Mouse (Mus musculus): ENCODE results near the gene Gm10340. TPM values are rescaled to one million over a fixed set of nuclear protein-coding genes. Genes with fewer than 3 reads are reported as not detected.
"Not testable (repeated sequence)": the region's sequence is repeated elsewhere in the genome, so short reads cannot be mapped to it uniquely, and the experiment has no call there.

Gene Gm10340
- total RNA-seq (2022): not detected

DNA sequence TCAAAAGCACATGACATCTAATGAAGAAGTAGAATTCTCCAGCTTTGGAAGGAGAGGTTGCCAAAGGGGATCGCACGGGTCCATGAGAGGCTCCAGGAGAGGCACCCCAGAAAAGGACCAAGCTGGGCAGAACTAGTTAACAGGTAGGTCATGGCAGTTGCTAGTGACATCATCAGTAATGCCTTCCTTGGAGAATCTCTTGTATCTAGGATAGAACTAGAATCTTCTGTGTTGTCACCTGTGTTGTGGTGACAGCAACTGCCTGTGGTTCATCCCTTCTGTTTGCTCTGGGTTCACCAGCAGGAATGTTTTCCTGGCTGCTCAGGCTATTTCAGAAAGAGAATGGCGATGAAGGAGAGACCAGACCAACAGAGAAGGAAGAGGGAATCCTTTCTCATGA lies at the start of gene Gm10340:
TSS of gene Gm10340 (plus strand) at position 301 of the 400 bp plus-strand sequence.
- not testable (repeated sequence) for DNase-seq

DNA sequence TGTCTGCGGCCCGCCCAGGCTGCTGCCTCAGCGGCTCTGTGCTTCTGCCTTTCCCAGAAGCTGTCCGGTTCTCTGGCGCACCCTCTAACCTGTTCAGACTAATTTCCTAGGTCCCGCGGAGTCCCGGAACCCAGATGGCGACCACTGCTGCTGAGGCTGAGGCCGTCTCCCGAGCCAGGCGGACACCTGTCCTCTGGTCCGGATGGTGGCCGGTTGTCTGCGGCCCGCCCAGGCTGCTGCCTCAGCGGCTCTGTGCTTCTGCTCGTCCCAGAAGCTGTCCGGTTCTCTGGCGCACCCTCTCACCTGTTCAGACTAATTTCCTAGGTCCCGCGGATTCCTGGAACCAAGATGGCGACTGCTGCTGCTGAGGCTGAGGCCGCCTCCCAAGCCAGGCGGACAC lies 17.7 kb upstream of the Gm10340 start:
- DNase-seq: peak; percentile 7

DNA sequence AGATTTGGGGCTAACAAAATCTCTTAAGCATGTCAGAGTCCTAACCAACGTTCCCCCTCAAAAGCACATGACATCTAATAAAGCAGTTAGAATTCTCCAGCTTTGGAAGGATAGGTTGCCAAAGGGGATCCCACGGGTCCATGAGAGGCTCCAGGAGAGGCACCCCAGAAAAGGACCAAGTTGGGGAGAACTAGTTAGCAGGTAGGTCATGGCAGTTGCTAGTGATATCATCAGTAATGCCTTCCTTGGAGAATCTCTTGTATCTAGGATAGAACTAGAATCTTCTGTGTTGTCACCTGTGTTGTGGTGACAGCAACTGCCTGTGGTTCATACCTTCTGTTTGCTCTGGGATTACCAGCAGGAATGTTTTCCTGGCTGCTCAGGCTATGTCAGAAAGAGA lies 54.2 kb downstream of the Gm10340 start, which contains the start of gene Gm5795:
TSS of gene Gm5795 (plus strand) at position 301 of the 400 bp plus-strand sequence.
- not testable (repeated sequence) for DNase-seq

Other genes starting within 250 kb of the Gm10340 start
- not detected for gene Gm2888, start 104.0 kb upstream of the Gm10340 start, total RNA-seq (2022)
- 1 to 10 TPM in 1 of 4 experiments, under 1 TPM in 1, not detected in 2; 0.65 to 1.0 TPM for gene Gm2897, start 84.7 kb upstream of the Gm10340 start, total RNA-seq (2022)
- gene Gm5795, start 54.3 kb downstream of the Gm10340 start, total RNA-seq (2022): not detected
- under 1 TPM in 2 of 4 experiments, not detected in 2; 0.38 to 0.71 TPM for gene D830030K20Rik, start 74.5 kb downstream of the Gm10340 start, total RNA-seq (2022)
- gene Gm2956, start 198.6 kb downstream of the Gm10340 start, total RNA-seq (2022): not detected